Mouse (Mus musculus): ENCODE results near the gene Gimap8.

DNA sequence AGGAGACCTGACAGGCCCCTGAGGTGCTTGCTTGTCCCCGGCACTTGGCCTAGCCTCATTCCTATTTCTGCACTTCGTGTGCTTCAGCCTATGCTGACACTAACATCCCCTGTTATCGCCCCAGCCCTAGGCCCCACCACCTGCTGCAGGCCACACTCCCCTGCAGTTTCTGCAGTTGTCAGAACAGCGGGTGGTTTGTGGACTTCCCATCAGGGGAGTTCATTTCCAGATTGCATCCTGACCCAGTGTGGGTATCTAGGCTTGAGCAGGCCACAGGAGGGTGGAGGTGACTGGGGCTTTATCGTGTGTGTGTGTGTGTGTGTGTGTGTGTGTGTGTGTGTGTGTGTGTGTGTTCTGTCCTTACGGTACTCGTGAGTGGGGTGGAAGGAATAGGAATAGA is 37.5 kb upstream of the Gimap8 start:
- no peak for TF ChIP-seq CTCF (IDR thresholded peaks at IDR 0.05; ENCODE audit: borderline replicate concordance, insufficient read depth, low read depth, low read length)
- TF ChIP-seq POLR2A (IDR thresholded peaks at IDR 0.05; ENCODE audit: borderline replicate concordance, insufficient read depth, low read length), result no peak

Measured in cerebellum, adult 2 months (tissue).